Mouse (Mus musculus) macrophage (primary cell): Measurements from ENCODE around the gene Spcs3. TPM values are rescaled to one million over a fixed set of nuclear protein-coding genes. Genes with fewer than 3 reads are reported as not detected.

ENCODE experiments used
- H3K27ac ChIP-seq: fragments of 350-480 bp; formaldehyde crosslinking; 2 replicates; pipeline ENCODE4 v1.9.0; 2021
- H3K36me3 ChIP-seq: fragments of 350-480 bp; formaldehyde crosslinking; 2 replicates; pipeline ENCODE4 v1.9.0; 2021; ENCODE audit errors: inconsistent target
- H3K4me3 ChIP-seq: fragments of 350-480 bp; formaldehyde crosslinking; 2 replicates; pipeline ENCODE4 v1.9.0; 2021; ENCODE audit errors: inconsistent target
- H3K79me2 ChIP-seq: fragments of 350-480 bp; formaldehyde crosslinking; 2 replicates; pipeline ENCODE4 v1.9.0; 2021; ENCODE audit errors: inconsistent target
- WGBS: methylation state at CpG from one replicate; pipeline ENCODE4 v1.1.7; 2026; ENCODE audit warnings: inconsistent platforms; ENCODE audit not compliant: missing documents; 5-methylcytosine and 5-hydroxymethylcytosine counted together
- polyA plus RNA-seq: library from polyadenylated mRNA; stranded (reverse); fragments of 250-400 nt; gene quantifications from 3 replicates; pipeline ENCODE4 v1.2.4, GENCODE M21; 2018; ENCODE audit warnings: inconsistent platforms

Gene Spcs3
- polyA plus RNA-seq, 1 experiment from 2014 or later: 56.6 TPM

DNA sequence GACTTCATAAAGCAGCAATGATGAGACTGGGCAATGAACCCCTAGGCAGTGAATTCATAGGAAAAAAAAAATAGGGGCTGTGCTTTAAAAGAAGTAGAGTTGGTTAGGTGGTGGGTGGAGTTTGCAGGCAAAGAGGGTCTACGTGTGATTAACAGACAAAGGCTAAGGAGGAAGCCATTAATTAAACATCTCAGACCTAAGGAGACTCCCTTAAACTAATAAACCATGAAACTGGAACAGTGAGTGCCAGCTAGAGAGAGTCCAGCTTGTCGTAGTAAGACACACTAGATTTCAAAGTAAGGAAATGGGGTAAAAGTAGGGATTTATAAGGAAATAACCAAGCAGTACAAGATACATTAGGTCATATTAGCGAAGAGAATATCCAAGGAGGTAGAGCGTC lies 41.4 kb downstream of the Spcs3 start:
- Histone ChIP-seq H3K4me3 (no peak overlapping the region), H3K36me3 (no peaks in the 10 kb centered on the region), H3K27ac (no peak overlapping the region), H3K79me2 (no peaks in the 10 kb centered on the region)
- 84% methylated on average over 4 of the region's 4 CpGs for WGBS

DNA sequence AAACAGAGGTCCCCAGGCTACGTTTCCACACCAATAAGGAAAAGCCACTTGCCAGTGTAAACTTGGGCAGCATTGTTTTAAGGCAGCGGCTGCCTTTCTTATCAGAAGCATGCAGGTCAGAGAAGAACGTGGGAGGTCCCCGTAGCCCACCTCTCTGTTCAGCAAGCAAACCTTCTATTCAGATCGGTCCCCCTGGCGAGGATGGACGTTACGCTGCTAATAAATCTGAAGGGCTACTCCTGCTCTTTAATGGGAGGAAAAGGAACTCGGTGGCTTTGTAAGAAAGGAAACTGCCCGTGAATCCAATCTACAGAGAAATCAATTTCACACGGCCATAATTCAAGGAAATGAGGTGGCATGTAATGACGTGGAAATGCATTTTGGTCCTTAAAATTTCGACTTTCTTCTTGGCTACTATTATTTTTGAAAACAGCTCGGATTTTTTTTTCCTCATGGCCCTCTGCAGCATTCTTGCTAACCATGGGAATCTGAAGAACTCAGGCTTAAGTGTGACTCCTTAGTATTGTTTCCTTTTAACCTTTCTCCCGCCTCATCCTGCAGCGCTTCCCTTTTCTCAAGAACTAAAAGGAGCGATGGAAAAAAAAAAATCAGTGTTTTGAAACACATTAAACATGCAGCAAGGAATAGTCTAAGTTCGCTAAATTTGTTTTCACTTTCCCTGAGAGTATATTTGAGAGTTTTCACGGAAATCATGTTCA lies 43.1 kb downstream of the Spcs3 start:
- WGBS: 5% methylated on average over 19 of the region's 19 CpGs
- H3K36me3 ChIP-seq: no peaks in the 10 kb centered on the region
- H3K27ac ChIP-seq: no peak overlapping the region
- H3K79me2 ChIP-seq: no peaks in the 10 kb centered on the region
- H3K4me3 ChIP-seq: no peak overlapping the region; the same call in 1 of the 2 replicates

Other genes with a start within 250 kb of the Spcs3 start
- 0.14 to 0.90 TPM in 2 of 3 replicates, not detected in the other for gene Asb5, start 418 bp downstream of the Spcs3 start, polyA plus RNA-seq
- not detected in 3 replicates for gene Spata4, start 70.8 kb upstream of the Spcs3 start, polyA plus RNA-seq